Mouse (Mus musculus) ES-Bruce4 (cell line): ENCODE results near the gene Dis3l2. TPM values are rescaled to one million over a fixed set of nuclear protein-coding genes. Genes with fewer than 3 reads are reported as not detected.

ENCODE experiments used
- H3K27ac ChIP-seq: 2 replicates; pipeline ENCODE4 v1.5.1; 2012; ENCODE audit warnings: low read length, inconsistent platforms; ENCODE audit not compliant: insufficient read depth
- H3K27me3 ChIP-seq: 2 replicates; pipeline ENCODE4 v1.6.1; 2012; ENCODE audit warnings: mild to moderate bottlenecking, low read length, inconsistent platforms; ENCODE audit not compliant: control insufficient read depth, poor library complexity, insufficient read depth, severe bottlenecking
- H3K36me3 ChIP-seq: 2 replicates; pipeline ENCODE4 v1.6.1; 2012; ENCODE audit warnings: inconsistent platforms, mild to moderate bottlenecking, low read length, moderate library complexity; ENCODE audit not compliant: control insufficient read depth, poor library complexity, insufficient read depth, severe bottlenecking
- H3K4me1 ChIP-seq: one replicate; pipeline ENCODE4 v1.8.1; 2011; ENCODE audit warnings: low read length; ENCODE audit not compliant: control insufficient read depth, insufficient read depth
- H3K4me3 ChIP-seq: 2 replicates; pipeline ENCODE4 v1.5.1; 2011; ENCODE audit warnings: low read depth, mild to moderate bottlenecking, low read length
- H3K9ac ChIP-seq: 2 replicates; pipeline ENCODE4 v1.6.1; 2012; ENCODE audit warnings: low read depth, mild to moderate bottlenecking, inconsistent platforms; ENCODE audit not compliant: poor library complexity, severe bottlenecking
- H3K9me3 ChIP-seq: replicated peaks from 2 replicates; pipeline ENCODE4 v1.6.1; 2012; ENCODE audit warnings: mild to moderate bottlenecking, low read length, inconsistent platforms; ENCODE audit not compliant: control insufficient read depth, poor library complexity, insufficient read depth, severe bottlenecking
- CTCF ChIP-seq: IDR thresholded peaks from one replicate; pipeline ENCODE4 v1.8.1; 2011; ENCODE audit warnings: low read depth, low read length
- EP300 ChIP-seq: IDR thresholded peaks from 2 replicates; pipeline ENCODE4 v1.6.1; 2011; ENCODE audit warnings: low read depth, low read length; ENCODE audit not compliant: insufficient read depth
- POLR2A ChIP-seq: IDR thresholded peaks from one replicate; pipeline ENCODE4 v1.8.1; 2011; ENCODE audit warnings: low read length; ENCODE audit not compliant: insufficient read depth
- polyA plus RNA-seq: library from polyadenylated mRNA; stranded (reverse); fragments of >200 nt; gene quantifications from 2 replicates; pipeline ENCODE4 v1.2.4, GENCODE M21; 2011; ENCODE audit warnings: low read depth; ENCODE audit not compliant: missing spikeins, insufficient read depth, insufficient read length

Dis3l2 gene
- polyA plus RNA-seq, 1 experiment = 19.6 TPM

GRCm38 (mm10) chr1:86709546-86709945 lies 5.9 kb downstream of the Dis3l2 start:
- TF ChIP-seq POLR2A = no peak
- no peak for TF ChIP-seq CTCF
- no peak for TF ChIP-seq EP300

GRCm38 (mm10) chr1:86712045-86712444 lies 8.4 kb downstream of the Dis3l2 start:
- TF ChIP-seq POLR2A (no peak), EP300 (no peak), CTCF (no peak)
- Histone ChIP-seq H3K4me1 (no peaks in the 10 kb centered on the region), H3K36me3 (no peaks in the 10 kb centered on the region), H3K9me3 (no peaks in the 10 kb centered on the region), H3K4me3 (no peak overlapping the region), H3K27ac (no peak overlapping the region), H3K27me3 (no peaks in the 10 kb centered on the region), H3K9ac (no peak overlapping the region)

More at GRCm38 (mm10) chr1:86709546-86709945, 5.9 kb downstream of the Dis3l2 start:
- Histone ChIP-seq H3K27ac (no peak overlapping the region), H3K9me3 (no peaks in the 10 kb centered on the region), H3K36me3 (no peaks in the 10 kb centered on the region), H3K9ac (no peak overlapping the region), H3K4me1 (no peaks in the 10 kb centered on the region), H3K27me3 (no peaks in the 10 kb centered on the region), H3K4me3 (no peak overlapping the region)

- TF ChIP-seq EP300 = no peak
- no peak for TF ChIP-seq CTCF
- no peak for TF ChIP-seq POLR2A
- H3K27me3 ChIP-seq = no peaks in the 10 kb centered on the region
- no peak overlapping the region for H3K9ac ChIP-seq
- H3K27ac ChIP-seq = no peak overlapping the region
- H3K36me3 ChIP-seq = no peaks in the 10 kb centered on the region
- H3K4me3 ChIP-seq = no peak overlapping the region
- no peaks in the 10 kb centered on the region for H3K9me3 ChIP-seq
- H3K4me1 ChIP-seq = no peaks in the 10 kb centered on the region
Measured at GRCm38 (mm10) chr1:86713054-86713453, 9.4 kb downstream of the Dis3l2 start.

- Histone ChIP-seq H3K36me3 (no peaks in the 10 kb centered on the region), H3K4me3 (no peak overlapping the region), H3K4me1 (no peaks in the 10 kb centered on the region), H3K27ac (no peak overlapping the region), H3K9ac (no peak overlapping the region), H3K9me3 (no peaks in the 10 kb centered on the region), H3K27me3 (no peaks in the 10 kb centered on the region)
- TF ChIP-seq CTCF (no peak), POLR2A (no peak), EP300 (no peak)
Measured at GRCm38 (mm10) chr1:86718190-86718589, 14.6 kb downstream of the Dis3l2 start.

- TF ChIP-seq CTCF (no peak), EP300 (0 out of 2 replicates have a peak, but pooled peaks have one; percentile 54)
- H3K36me3 ChIP-seq = no peaks in the 10 kb centered on the region
- H3K9ac ChIP-seq = no peak overlapping the region
- H3K4me3 ChIP-seq = no peak overlapping the region
- no peaks in the 10 kb centered on the region for H3K9me3 ChIP-seq
- H3K4me1 ChIP-seq = no peaks in the 10 kb centered on the region
- no peak overlapping the region for H3K27ac ChIP-seq
- H3K27me3 ChIP-seq = no peaks in the 10 kb centered on the region
Measured at GRCm38 (mm10) chr1:86719391-86719790, 15.8 kb downstream of the Dis3l2 start.

GRCm38 (mm10) chr1:86733160-86733821 lies 29.7 kb downstream of the Dis3l2 start:
- H3K36me3 ChIP-seq = no peaks in the 10 kb centered on the region

More at GRCm38 (mm10) chr1:86733160-86733821, 29.7 kb downstream of the Dis3l2 start:
- no peaks in the 10 kb centered on the region for H3K9me3 ChIP-seq
- no peak overlapping the region for H3K4me3 ChIP-seq
- H3K27ac ChIP-seq = no peak overlapping the region
- H3K4me1 ChIP-seq = no peaks in the 10 kb centered on the region
- no peaks in the 10 kb centered on the region for H3K27me3 ChIP-seq
- TF ChIP-seq EP300 = no peak
- no peak for TF ChIP-seq POLR2A
- no peak for TF ChIP-seq CTCF
- no peak overlapping the region for H3K9ac ChIP-seq
